Mouse (Mus musculus) natural killer cell, adult 2 months (primary cell): ENCODE results near the gene Adgrg5.

ENCODE experiments used
- DNase-seq, 2 experiments: peaks; one replicate each; pipeline ENCODE4 v3.0.0; 2022; ENCODE audit warnings: low spot score in 2 of 2

Adgrg5 gene

GRCm38 (mm10) chr8:94967071-94967470, 43.6 kb downstream of the Adgrg5 start:
- DNase-seq, result no peak

- no peak for DNase-seq
These were observed 44.1 kb downstream of the Adgrg5 start for GRCm38 (mm10) chr8:94967554-94967953.

- DNase-seq, result peak in 1 of 2 experiments; percentile 55
These were observed 49.8 kb downstream of the Adgrg5 start for GRCm38 (mm10) chr8:94973270-94973669.

GRCm38 (mm10) chr8:94973786-94974185, 50.3 kb downstream of the Adgrg5 start:
- DNase-seq, result no peak

- DNase-seq, result no peak
These were observed 51.1 kb downstream of the Adgrg5 start, which contains the start of gene Adgrg1 for GRCm38 (mm10) chr8:94974467-94975165. Gene Adgrg1 (plus strand): TSS chr8:94974751.

GRCm38 (mm10) chr8:94976651-94977417, 53.3 kb downstream of the Adgrg5 start:
- no peak for DNase-seq

GRCm38 (mm10) chr8:94978131-94978530, 54.6 kb downstream of the Adgrg5 start:
- no peak for DNase-seq

- DNase-seq, result no peak
These were observed 55.3 kb downstream of the Adgrg5 start for GRCm38 (mm10) chr8:94978593-94979319.

GRCm38 (mm10) chr8:94980176-94980575, 56.7 kb downstream of the Adgrg5 start:
- no peak for DNase-seq

GRCm38 (mm10) chr8:94980976-94981375, 57.5 kb downstream of the Adgrg5 start:
- DNase-seq, result no peak

- DNase-seq, result no peak
These were observed 58.4 kb downstream of the Adgrg5 start for GRCm38 (mm10) chr8:94981848-94982247.

- DNase-seq, result no peak
These were observed 59.7 kb downstream of the Adgrg5 start for GRCm38 (mm10) chr8:94983146-94983545.

- no peak for DNase-seq
These were observed 60.5 kb downstream of the Adgrg5 start for GRCm38 (mm10) chr8:94983881-94984516.

GRCm38 (mm10) chr8:94985023-94985422, 61.5 kb downstream of the Adgrg5 start:
- no peak for DNase-seq

GRCm38 (mm10) chr8:94986676-94987075, 63.2 kb downstream of the Adgrg5 start:
- peak in 1 of 2 experiments; percentile 58 for DNase-seq

- DNase-seq, result no peak
These were observed 64.1 kb downstream of the Adgrg5 start for GRCm38 (mm10) chr8:94987553-94987952.

- DNase-seq, result no peak
These were observed 65.1 kb downstream of the Adgrg5 start for GRCm38 (mm10) chr8:94988619-94989018.

GRCm38 (mm10) chr8:94989711-94990110, 66.2 kb downstream of the Adgrg5 start:
- no peak for DNase-seq

- DNase-seq, result no peak
These were observed 67.3 kb downstream of the Adgrg5 start for GRCm38 (mm10) chr8:94990598-94991453.

- DNase-seq, result no peak
These were observed 68.0 kb downstream of the Adgrg5 start for GRCm38 (mm10) chr8:94991454-94991994.

- DNase-seq, result no peak
These were observed 68.5 kb downstream of the Adgrg5 start for GRCm38 (mm10) chr8:94992010-94992409.
